Mouse (Mus musculus) liver, adult 2 months (tissue): ENCODE data around the gene Fam169a. TPM values are rescaled to one million over a fixed set of nuclear protein-coding genes. Genes with fewer than 3 reads are reported as not detected.

Experiments
- DNase-seq: peaks from one replicate; pipeline ENCODE4 v3.0.0-alpha.2; 2011; ENCODE audit warnings: low read depth, low spot score; ENCODE audit errors: extremely low read depth
- H3K27ac ChIP-seq: fragments of 200-500 bp; replicated peaks from 2 replicates; pipeline ENCODE4 v1.5.1; 2012; ENCODE audit warnings: low read depth, mild to moderate bottlenecking, control low read depth, inconsistent platforms, low read length; ENCODE audit not compliant: insufficient read depth
- H3K27me3 ChIP-seq: fragments of 200-500 bp; 2 replicates; pipeline ENCODE4 v1.6.1; 2012; ENCODE audit warnings: mild to moderate bottlenecking, moderate library complexity, low read length, inconsistent platforms; ENCODE audit not compliant: control insufficient read depth, insufficient read depth
- H3K36me3 ChIP-seq: fragments of 200-500 bp; 2 replicates; pipeline ENCODE4 v1.6.1; 2012; ENCODE audit warnings: low read length, inconsistent platforms; ENCODE audit not compliant: control insufficient read depth, insufficient read depth
- H3K4me1 ChIP-seq: fragments of 200-500 bp; 2 replicates; pipeline ENCODE4 v1.6.1; 2011; ENCODE audit warnings: low read length; ENCODE audit not compliant: control insufficient read depth, insufficient read depth
- H3K4me3 ChIP-seq: fragments of 200-500 bp; 2 replicates; pipeline ENCODE4 v1.5.1; 2011; ENCODE audit warnings: low read depth, mild to moderate bottlenecking, control low read depth, low read length, moderate library complexity; ENCODE audit not compliant: insufficient read depth
- H3K79me2 ChIP-seq: fragments of 200-500 bp; 2 replicates; pipeline ENCODE4 v1.6.1; 2012; ENCODE audit warnings: inconsistent platforms, mild to moderate bottlenecking, low read length, moderate library complexity; ENCODE audit not compliant: control insufficient read depth, insufficient read depth
- H3K9ac ChIP-seq: fragments of 200-500 bp; 2 replicates; pipeline ENCODE4 v1.6.1; 2012; ENCODE audit warnings: low read depth, mild to moderate bottlenecking, control low read depth, inconsistent platforms, low read length
- CTCF ChIP-seq: fragments of 200-500 bp; IDR thresholded peaks from 2 replicates; pipeline ENCODE4 v1.5.1; 2011; ENCODE audit warnings: low read depth, low read length, control low read depth
- POLR2A ChIP-seq: fragments of 200-500 bp; IDR thresholded peaks from 2 replicates; pipeline ENCODE4 v1.6.1; 2011; ENCODE audit warnings: low read length, control low read depth; ENCODE audit not compliant: insufficient read depth; ENCODE audit errors: extremely low read depth
- WGBS: fragments of 180-500 bp; shearing (Covaris S2); methylation state at CpG from one replicate; pipeline ENCODE4 v1.1.7; 2018; 5-methylcytosine and 5-hydroxymethylcytosine counted together
- polyA plus RNA-seq: library from polyadenylated mRNA; depleted of rRNA; stranded (reverse); fragments of >200 nt; gene quantifications from 2 replicates; pipeline ENCODE4 v1.2.3, GENCODE M21; 2012; rRNA removed
- total RNA-seq: library from RNA; depleted of rRNA; stranded (reverse); fragments of >200 nt; gene quantifications from 2 replicates; pipeline ENCODE4 v1.2.3, GENCODE M21; 2014; rRNA removed

Fam169a gene
- total RNA-seq (under 0.01 and 0.07 TPM in 2 replicates), polyA plus RNA-seq (not detected in 2 replicates)

DNA sequence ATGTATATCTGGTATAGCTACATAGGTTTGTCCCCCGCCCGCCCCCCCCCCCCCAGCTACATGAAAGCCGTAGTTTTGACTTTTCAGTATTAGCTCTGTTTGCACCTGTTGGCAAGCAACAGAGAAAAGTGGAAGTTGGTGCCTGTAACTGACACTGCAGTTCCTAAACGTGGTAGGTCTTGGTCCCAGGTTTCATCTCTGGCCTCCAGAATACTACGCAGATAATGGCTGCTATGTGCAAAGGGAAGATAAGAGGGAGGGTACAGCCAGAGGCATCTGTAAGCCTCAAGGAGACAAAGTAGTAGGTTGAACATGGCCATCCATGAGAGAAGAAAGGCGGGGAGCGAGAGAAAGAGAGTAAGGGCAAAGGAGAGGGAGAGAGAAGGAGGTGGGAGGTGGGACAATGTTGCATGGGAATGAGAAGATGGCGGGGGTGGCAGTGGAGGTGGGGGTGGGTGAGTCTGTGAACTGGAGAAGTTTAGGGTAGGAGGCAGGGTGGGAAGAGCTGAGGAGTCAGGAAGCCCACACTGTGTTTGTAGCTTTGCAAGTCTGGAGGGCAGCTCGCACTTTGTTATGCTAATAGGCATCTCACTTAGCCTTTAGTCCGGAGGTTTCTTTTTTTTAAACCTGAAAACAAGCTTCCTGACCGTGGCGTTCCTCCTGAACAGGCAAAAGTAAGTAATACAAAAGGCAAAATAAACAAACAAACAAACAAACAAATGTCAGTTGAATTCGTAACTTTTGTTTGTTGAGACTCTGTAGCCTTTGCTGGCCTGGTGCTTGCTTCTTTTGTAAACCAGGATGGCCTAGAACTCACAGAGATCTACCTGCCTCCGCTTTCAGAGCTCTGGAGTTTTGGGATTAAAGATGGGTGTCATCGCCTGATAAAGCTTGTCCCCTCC, at the start of gene Fam169a:
TSS of gene Fam169a (plus strand) at position 638 of the 902 bp plus-strand sequence.
- Histone ChIP-seq H3K27me3 (peaks cover 19% of the 10 kb centered on the region), H3K79me2 (no peaks in the 10 kb centered on the region), H3K4me1 (no peaks in the 10 kb centered on the region), H3K27ac (no peak within 1 kb of the TSS), H3K9ac (no peak within 1 kb of the TSS), H3K36me3 (no peaks in the 10 kb centered on the region), H3K4me3 (no peak within 1 kb of the TSS)
- no peak for DNase-seq
- TF ChIP-seq POLR2A (no peak), CTCF (no peak)
- 81% methylated on average over 15 of the region's 15 CpGs for WGBS

- Histone ChIP-seq H3K36me3 (no peaks in the 10 kb centered on the region), H3K79me2 (no peaks in the 10 kb centered on the region), H3K4me1 (no peaks in the 10 kb centered on the region), H3K9ac (no peak overlapping the region), H3K27me3 (no peaks in the 10 kb centered on the region), H3K4me3 (no peak overlapping the region), H3K27ac (no peak overlapping the region)
- TF ChIP-seq POLR2A, result no peak
- TF ChIP-seq CTCF, result no peak
- 91% methylated on average over 3 of the region's 3 CpGs for WGBS
- no peak for DNase-seq
Observed at GRCm38 (mm10) chr13:97017711-97018110, 49.4 kb upstream of the Fam169a start.

GRCm38 (mm10) chr13:97020122-97020521, 47.0 kb upstream of the Fam169a start:
- Histone ChIP-seq H3K27me3 (no peaks in the 10 kb centered on the region), H3K4me1 (no peaks in the 10 kb centered on the region), H3K79me2 (no peaks in the 10 kb centered on the region), H3K9ac (no peak overlapping the region), H3K36me3 (no peaks in the 10 kb centered on the region), H3K4me3 (no peak overlapping the region), H3K27ac (no peak overlapping the region)
- no peak for DNase-seq
- TF ChIP-seq CTCF (no peak), POLR2A (no peak)
- 85% methylated on average over 5 of the region's 5 CpGs for WGBS

DNA sequence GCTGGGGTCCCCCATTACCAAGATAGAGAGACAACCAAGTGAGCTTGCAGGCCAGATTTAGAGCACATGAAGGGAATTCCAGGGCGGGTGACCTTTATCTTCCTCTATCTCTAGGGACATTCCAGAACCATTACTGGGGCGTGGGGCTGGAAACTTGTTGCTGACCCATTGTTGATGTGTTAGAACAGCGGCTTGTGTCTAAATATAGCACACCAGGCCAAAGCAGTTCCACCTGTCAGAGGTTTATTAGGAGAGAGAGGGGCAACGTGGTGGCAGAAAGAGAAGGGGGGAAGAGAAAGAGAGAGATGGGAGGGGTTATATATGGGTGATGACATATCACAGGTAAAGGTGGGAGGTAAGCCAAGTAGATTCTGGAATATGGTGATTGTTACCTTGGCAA, 45.2 kb upstream of the Fam169a start:
- Histone ChIP-seq H3K4me1 (no peaks in the 10 kb centered on the region), H3K9ac (no peak overlapping the region), H3K27ac (no peak overlapping the region), H3K79me2 (no peaks in the 10 kb centered on the region), H3K4me3 (no peak overlapping the region), H3K27me3 (no peaks in the 10 kb centered on the region), H3K36me3 (no peaks in the 10 kb centered on the region)
- 58% methylated on average over 4 of the region's 4 CpGs for WGBS
- TF ChIP-seq POLR2A, result no peak
- no peak for TF ChIP-seq CTCF
- DNase-seq, result no peak

DNA sequence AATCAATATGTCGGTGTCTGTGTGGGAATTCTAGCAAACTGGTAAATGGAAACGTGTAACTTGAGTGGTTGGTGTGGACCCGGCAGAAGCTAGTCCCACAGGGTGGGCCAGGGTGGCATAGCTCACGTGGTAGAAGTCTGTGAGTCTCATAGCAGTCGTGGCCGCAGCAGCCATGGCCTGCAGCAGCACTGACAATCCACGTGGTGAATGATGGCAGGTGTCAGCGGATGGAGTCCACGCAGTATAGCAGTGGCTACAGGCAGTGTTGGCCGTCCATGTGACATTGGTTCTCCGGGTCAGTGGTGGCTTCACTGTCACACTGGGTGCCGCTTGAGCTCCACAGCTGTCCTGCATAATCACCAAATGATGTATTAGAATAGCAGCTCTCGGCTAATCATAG, 37.0 kb upstream of the Fam169a start:
- 89% methylated on average over 13 of the region's 13 CpGs for WGBS

GRCm38 (mm10) chr13:97034262-97034661, 32.8 kb upstream of the Fam169a start, which contains the start of gene 1700029F12Rik:
TSS of gene 1700029F12Rik (minus strand) at chr13:97034362.
- DNase-seq, result no peak
- H3K36me3 ChIP-seq, result no peaks in the 10 kb centered on the region
- H3K4me1 ChIP-seq, result no peaks in the 10 kb centered on the region
- H3K9ac ChIP-seq, result no peak within 1 kb of the TSS
- H3K27me3 ChIP-seq, result no peaks in the 10 kb centered on the region
- WGBS, result 89% methylated on average over 2 of the region's 2 CpGs
- no peak for TF ChIP-seq CTCF
- no peak for TF ChIP-seq POLR2A
- no peaks in the 10 kb centered on the region for H3K79me2 ChIP-seq
- no peak within 1 kb of the TSS for H3K27ac ChIP-seq
- H3K4me3 ChIP-seq, result no peak within 1 kb of the TSS

More for the DNA sequence above, 37.0 kb upstream of the Fam169a start:
- no peaks in the 10 kb centered on the region for H3K27me3 ChIP-seq
- no peak overlapping the region for H3K9ac ChIP-seq
- no peak overlapping the region for H3K27ac ChIP-seq
- no peaks in the 10 kb centered on the region for H3K4me1 ChIP-seq
- DNase-seq, result no peak
- H3K36me3 ChIP-seq, result no peaks in the 10 kb centered on the region
- no peak overlapping the region for H3K4me3 ChIP-seq
- no peaks in the 10 kb centered on the region for H3K79me2 ChIP-seq
- TF ChIP-seq POLR2A (no peak), CTCF (no peak)
